Mouse (Mus musculus) lung, adult 2 months (tissue): ENCODE results near the gene Lbh.

Experiments used
- CTCF ChIP-seq: fragments of 200-500 bp; IDR thresholded peaks from 2 replicates; pipeline ENCODE4 v1.5.1; 2011; ENCODE audit warnings: mild to moderate bottlenecking, low read length, control low read depth; ENCODE audit not compliant: insufficient read depth
- POLR2A ChIP-seq: fragments of 200-500 bp; IDR thresholded peaks from 2 replicates; pipeline ENCODE4 v1.6.1; 2011; ENCODE audit warnings: low read depth, mild to moderate bottlenecking, control low read depth, low read length, borderline replicate concordance; ENCODE audit errors: extremely low read depth

DNA sequence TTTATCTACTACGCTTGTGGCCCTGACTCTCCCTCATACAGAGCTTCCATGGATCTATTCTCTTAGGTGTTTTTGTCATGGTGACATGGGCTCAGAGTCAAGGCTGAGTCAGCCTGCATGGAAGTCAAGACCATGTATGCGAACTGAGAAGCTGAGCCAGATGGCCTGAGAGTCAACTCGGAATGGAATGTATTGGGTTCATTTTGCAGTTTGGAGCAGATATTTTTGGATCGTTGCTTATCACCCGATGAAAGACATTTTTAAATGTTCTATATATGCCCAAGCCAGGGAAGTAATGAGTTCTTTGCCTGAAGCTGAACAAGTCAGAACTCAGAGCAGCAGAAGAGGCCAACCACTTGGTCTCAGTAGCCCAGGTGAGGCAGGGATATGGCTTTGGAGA is 54.9 kb downstream of the Lbh start:
- no peak for TF ChIP-seq POLR2A
- no peak for TF ChIP-seq CTCF
